Mouse (Mus musculus) ES-Bruce4 (cell line): Measurements from ENCODE around the gene Slc25a33.
A peak's percentile ranks its signal among the peaks of the same experiment; 100 is the strongest.

Experiments
- CTCF ChIP-seq: IDR thresholded peaks from one replicate; pipeline ENCODE4 v1.8.1; 2011; ENCODE audit warnings: low read depth, low read length
- POLR2A ChIP-seq: IDR thresholded peaks from one replicate; pipeline ENCODE4 v1.8.1; 2011; ENCODE audit warnings: low read length; ENCODE audit not compliant: insufficient read depth

- TF ChIP-seq CTCF: peak; percentile 67
- no peak for TF ChIP-seq POLR2A
Measured at GRCm38 (mm10) chr4:149793156-149794009, 19.3 kb upstream of the Slc25a33 start.
